Mouse (Mus musculus): ENCODE data around the gene Lingo2. TPM values are rescaled to one million over a fixed set of nuclear protein-coding genes. Genes with fewer than 3 reads are reported as not detected.

Lingo2 gene
- polyA plus RNA-seq, 1 experiment from 2014 or later, result 0.05 TPM

DNA sequence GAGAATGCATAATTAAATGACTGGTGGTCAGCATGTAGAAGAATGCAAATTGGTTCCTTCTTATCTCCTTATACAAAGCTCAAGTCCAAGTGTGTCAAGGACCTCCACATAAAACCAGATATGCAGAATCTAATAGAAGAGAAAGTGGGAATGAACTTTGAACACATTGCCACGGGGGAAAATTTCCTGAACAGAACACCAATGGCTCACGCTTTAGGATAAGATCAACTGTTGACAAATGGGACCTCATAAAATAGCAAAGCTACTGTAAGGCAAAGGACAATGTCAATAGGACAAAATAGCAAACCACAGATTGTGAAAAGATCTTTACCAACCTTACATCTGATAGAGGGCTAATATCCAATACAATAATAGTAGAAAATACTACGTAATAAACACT is 1000.3 kb downstream of the Lingo2 start:
- Histone ChIP-seq H3K4me3 (ENCODE audit: low read depth, low read length) (no peak overlapping the region), H3K4me1 (ENCODE audit: insufficient read depth, low read depth, low read length) (no peaks in the 10 kb centered on the region), H3K4me2 (replicated peaks; ENCODE audit: low read depth, low read length) (no peak overlapping the region), H3K27me3 (replicated peaks; ENCODE audit: insufficient read depth, low read length) (no peaks in the 10 kb centered on the region), H3K27ac (ENCODE audit: low read length) (no peak overlapping the region), H3K36me3 (ENCODE audit: insufficient read depth, low read length) (no peaks in the 10 kb centered on the region), H3K9me3 (ENCODE audit: low read length) (no peaks in the 10 kb centered on the region), H3K9ac (replicated peaks; ENCODE audit: low read depth) (no peak overlapping the region)
- TF ChIP-seq EP300 (IDR thresholded peaks at IDR 0.05) (no peak), CTCF (IDR thresholded peaks at IDR 0.05) (no peak)
- no peak for DNase-seq (ENCODE audit: low spot score)
- WGBS, result 83% methylated on average over 3 of the region's 3 CpGs
- no peak for ATAC-seq

- DNase-seq (ENCODE audit: low spot score), result no peak
- Histone ChIP-seq H3K9ac (replicated peaks; ENCODE audit: low read depth) (no peak overlapping the region), H3K9me3 (ENCODE audit: low read length) (no peaks in the 10 kb centered on the region), H3K27me3 (replicated peaks; ENCODE audit: insufficient read depth, low read length) (no peaks in the 10 kb centered on the region), H3K4me2 (replicated peaks; ENCODE audit: low read depth, low read length) (no peak overlapping the region), H3K27ac (ENCODE audit: low read length) (no peak overlapping the region), H3K4me3 (ENCODE audit: low read depth, low read length) (no peak overlapping the region), H3K4me1 (ENCODE audit: insufficient read depth, low read depth, low read length) (no peaks in the 10 kb centered on the region), H3K36me3 (ENCODE audit: insufficient read depth, low read length) (no peaks in the 10 kb centered on the region)
- WGBS, result 64% methylated on average over 4 of the region's 4 CpGs
- no peak for ATAC-seq
- no peak for TF ChIP-seq CTCF (IDR thresholded peaks at IDR 0.05)
- TF ChIP-seq EP300 (IDR thresholded peaks at IDR 0.05), result no peak
Measured at GRCm38 (mm10) chr4:35934056-35934661, 1017.4 kb downstream of the Lingo2 start.

DNA sequence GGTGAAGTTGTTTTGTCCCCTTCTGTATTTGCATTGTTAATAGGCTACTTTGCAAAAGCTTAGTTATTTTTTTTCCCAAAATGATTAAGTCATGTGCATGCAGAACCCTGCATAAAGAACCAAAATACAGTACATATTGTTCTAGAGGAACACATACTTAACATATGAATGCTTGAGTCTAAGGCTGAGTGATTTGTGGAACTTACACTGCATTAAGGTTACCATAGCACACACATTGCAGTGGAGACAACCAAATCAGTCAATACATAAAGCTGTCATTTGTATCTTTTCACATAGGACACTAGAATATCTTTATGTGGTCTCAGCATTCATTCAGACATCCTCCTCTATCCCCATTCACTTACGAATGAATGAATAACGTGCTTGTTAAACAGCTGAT is 1023.8 kb downstream of the Lingo2 start:
- Histone ChIP-seq H3K27me3 (replicated peaks; ENCODE audit: insufficient read depth, low read length) (no peaks in the 10 kb centered on the region), H3K27ac (ENCODE audit: low read length) (no peak overlapping the region), H3K4me2 (replicated peaks; ENCODE audit: low read depth, low read length) (no peak overlapping the region), H3K36me3 (ENCODE audit: insufficient read depth, low read length) (no peaks in the 10 kb centered on the region), H3K4me3 (ENCODE audit: low read depth, low read length) (no peak overlapping the region), H3K9ac (replicated peaks; ENCODE audit: low read depth) (no peak overlapping the region), H3K9me3 (ENCODE audit: low read length) (no peaks in the 10 kb centered on the region), H3K4me1 (ENCODE audit: insufficient read depth, low read depth, low read length) (no peaks in the 10 kb centered on the region)
- no peak for TF ChIP-seq EP300 (IDR thresholded peaks at IDR 0.05)
- no peak for TF ChIP-seq CTCF (IDR thresholded peaks at IDR 0.05)
- no peak for ATAC-seq
- no peak for DNase-seq (ENCODE audit: low spot score)
- 77% methylated on average over 2 of the region's 2 CpGs for WGBS

- Histone ChIP-seq H3K9ac (replicated peaks; ENCODE audit: low read depth) (no peak overlapping the region), H3K9me3 (ENCODE audit: low read length) (no peaks in the 10 kb centered on the region), H3K36me3 (ENCODE audit: insufficient read depth, low read length) (no peaks in the 10 kb centered on the region), H3K4me1 (ENCODE audit: insufficient read depth, low read depth, low read length) (no peaks in the 10 kb centered on the region), H3K4me2 (replicated peaks; ENCODE audit: low read depth, low read length) (no peak overlapping the region), H3K27me3 (replicated peaks; ENCODE audit: insufficient read depth, low read length) (no peaks in the 10 kb centered on the region), H3K4me3 (ENCODE audit: low read depth, low read length) (no peak overlapping the region), H3K27ac (ENCODE audit: low read length) (no peak overlapping the region)
- 52% methylated on average over 3 of the region's 3 CpGs for WGBS
- DNase-seq (ENCODE audit: low spot score) (no peak), ATAC-seq (no peak)
- no peak for TF ChIP-seq EP300 (IDR thresholded peaks at IDR 0.05)
- TF ChIP-seq CTCF (IDR thresholded peaks at IDR 0.05), result no peak
Measured at GRCm38 (mm10) chr4:35917453-35917852, 1034.1 kb downstream of the Lingo2 start.

DNA sequence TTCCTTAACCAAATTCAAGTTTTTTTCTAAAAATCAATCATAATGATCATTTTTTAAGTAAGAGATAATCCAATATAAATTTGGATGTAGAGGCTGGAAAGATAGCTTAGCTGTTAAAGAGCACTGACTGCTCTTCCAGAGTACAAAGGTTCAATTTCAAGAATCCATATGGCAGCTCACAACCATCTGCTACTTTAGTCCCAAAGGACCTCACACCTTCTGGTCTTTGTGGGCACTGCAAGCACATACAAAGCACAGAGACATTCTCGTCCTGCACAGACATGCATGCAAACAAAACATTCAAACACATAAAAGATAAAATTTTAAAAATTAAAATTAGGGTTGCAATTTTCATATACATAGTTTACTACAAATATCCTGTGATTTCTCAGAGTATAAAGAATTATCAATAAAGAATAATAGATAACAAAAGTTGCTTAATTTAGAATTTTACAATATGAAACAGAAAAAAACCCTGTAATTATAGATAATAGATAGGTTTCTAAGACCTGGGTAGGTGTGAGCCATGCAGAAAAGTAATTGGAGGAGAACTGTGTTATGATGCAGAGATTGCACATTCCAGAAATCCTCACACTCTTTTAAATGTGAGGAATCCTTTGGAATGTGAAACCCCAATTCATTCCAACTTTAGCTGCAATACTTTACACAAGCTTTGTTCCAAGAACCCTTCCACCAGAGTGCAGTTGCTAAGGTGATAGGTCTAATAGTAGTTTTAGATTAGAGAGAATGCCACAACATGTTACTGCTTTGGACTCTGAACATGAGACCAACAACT is 1053.6 kb downstream of the Lingo2 start:
- Histone ChIP-seq H3K36me3 (ENCODE audit: insufficient read depth, low read length) (no peaks in the 10 kb centered on the region), H3K4me2 (replicated peaks; ENCODE audit: low read depth, low read length) (no peak overlapping the region), H3K9me3 (ENCODE audit: low read length) (no peaks in the 10 kb centered on the region), H3K27me3 (replicated peaks; ENCODE audit: insufficient read depth, low read length) (no peaks in the 10 kb centered on the region), H3K9ac (replicated peaks; ENCODE audit: low read depth) (no peak overlapping the region), H3K4me1 (ENCODE audit: insufficient read depth, low read depth, low read length) (no peaks in the 10 kb centered on the region), H3K27ac (ENCODE audit: low read length) (no peak overlapping the region), H3K4me3 (ENCODE audit: low read depth, low read length) (no peak overlapping the region)
- DNase-seq (ENCODE audit: low spot score), result no peak
- ATAC-seq, result no peak
- 60% methylated on average over 1 of the region's 1 CpGs for WGBS
- TF ChIP-seq CTCF (IDR thresholded peaks at IDR 0.05) (no peak), EP300 (IDR thresholded peaks at IDR 0.05) (no peak)

GRCm38 (mm10) chr4:35885591-35886542 is 1065.7 kb downstream of the Lingo2 start:
- peak; percentile 23 for DNase-seq (ENCODE audit: low spot score)
- H3K27ac ChIP-seq (ENCODE audit: low read length), result no peak overlapping the region

More at GRCm38 (mm10) chr4:35885591-35886542, 1065.7 kb downstream of the Lingo2 start:
- Histone ChIP-seq H3K4me1 (ENCODE audit: insufficient read depth, low read depth, low read length) (no peaks in the 10 kb centered on the region), H3K4me3 (ENCODE audit: low read depth, low read length) (no peak overlapping the region), H3K9ac (replicated peaks; ENCODE audit: low read depth) (no peak overlapping the region), H3K4me2 (replicated peaks; ENCODE audit: low read depth, low read length) (no peak overlapping the region), H3K9me3 (ENCODE audit: low read length) (no peaks in the 10 kb centered on the region), H3K36me3 (ENCODE audit: insufficient read depth, low read length) (no peaks in the 10 kb centered on the region), H3K27me3 (replicated peaks; ENCODE audit: insufficient read depth, low read length) (no peaks in the 10 kb centered on the region)
- ATAC-seq, result no peak
- no peak for TF ChIP-seq CTCF (IDR thresholded peaks at IDR 0.05)
- TF ChIP-seq EP300 (IDR thresholded peaks at IDR 0.05), result no peak
- WGBS, result 29% methylated on average over 5 of the region's 5 CpGs
